Mouse (Mus musculus): ENCODE results near the gene Ntsr2. TPM values are rescaled to one million over a fixed set of nuclear protein-coding genes. Genes with fewer than 3 reads are reported as not detected.

Gene Ntsr2
- total and polyA plus RNA-seq, 3 experiments, result 7.9 to 20.5 (median 9.3) TPM

- intact Hi-C loops (cut with DNase I), result no loop called here
- Histone ChIP-seq H3K27ac (peak overlapping the region; percentile 73), H3K4me3 (no peak overlapping the region), H3K36me3 (ENCODE audit: control insufficient read depth, insufficient read depth, low read length) (peaks cover 5% of the 10 kb centered on the region), H3K27me3 (ENCODE audit: control insufficient read depth, insufficient read depth, low read length) (no peaks in the 10 kb centered on the region), H3K79me2 (replicated peaks; ENCODE audit: control insufficient read depth, insufficient read depth, low read length) (no peaks in the 10 kb centered on the region), H3K4me1 (ENCODE audit: control insufficient read depth, insufficient read depth, low read length) (peaks cover 10% of the 10 kb centered on the region), H3K9ac (ENCODE audit: low read depth, low read length) (peak overlapping the region; percentile 33)
- peak; percentile 86 to 90 for DNase-seq
- peak; percentile 68; the same call in 1 of the 2 replicates for TF ChIP-seq EP300 (IDR thresholded peaks at IDR 0.05; ENCODE audit: insufficient read depth, low read depth, low read length)
- TF ChIP-seq POLR2A (IDR thresholded peaks at IDR 0.05; ENCODE audit: insufficient read depth, low read depth, low read length), result no peak
- 9% methylated on average over 12 of the region's 12 CpGs for WGBS
Observed at GRCm38 (mm10) chr12:16618512-16619274, 34.5 kb upstream of the Ntsr2 start.

GRCm38 (mm10) chr12:16619453-16619852 is 33.7 kb upstream of the Ntsr2 start:
- no peak for TF ChIP-seq POLR2A (IDR thresholded peaks at IDR 0.05; ENCODE audit: insufficient read depth, low read depth, low read length)
- no peak for TF ChIP-seq EP300 (IDR thresholded peaks at IDR 0.05; ENCODE audit: insufficient read depth, low read depth, low read length)
- no peak for TF ChIP-seq CTCF (IDR thresholded peaks at IDR 0.05)
- no peaks in the 10 kb centered on the region for H3K27me3 ChIP-seq (ENCODE audit: control insufficient read depth, insufficient read depth, low read length)
- 78% methylated on average over 6 of the region's 6 CpGs for WGBS
- H3K79me2 ChIP-seq (replicated peaks; ENCODE audit: control insufficient read depth, insufficient read depth, low read length), result no peaks in the 10 kb centered on the region
- intact Hi-C loops (cut with DNase I), result no loop called here
- H3K4me1 ChIP-seq (ENCODE audit: control insufficient read depth, insufficient read depth, low read length), result peaks cover 10% of the 10 kb centered on the region
- peaks cover 5% of the 10 kb centered on the region for H3K36me3 ChIP-seq (ENCODE audit: control insufficient read depth, insufficient read depth, low read length)
- peak overlapping the region; percentile 44 for H3K27ac ChIP-seq
- no peak overlapping the region for H3K9ac ChIP-seq (ENCODE audit: low read depth, low read length)
- no peak overlapping the region for H3K4me3 ChIP-seq
- DNase-seq, result no peak

GRCm38 (mm10) chr12:16620230-16620629 is 33.0 kb upstream of the Ntsr2 start:
- no peak for DNase-seq
- intact Hi-C loops (cut with DNase I), result no loop called here
- Histone ChIP-seq H3K36me3 (ENCODE audit: control insufficient read depth, insufficient read depth, low read length) (peaks cover 5% of the 10 kb centered on the region), H3K27ac (no peak overlapping the region; the same call in 1 of the 2 replicates), H3K79me2 (replicated peaks; ENCODE audit: control insufficient read depth, insufficient read depth, low read length) (no peaks in the 10 kb centered on the region), H3K4me3 (no peak overlapping the region), H3K9ac (ENCODE audit: low read depth, low read length) (no peak overlapping the region), H3K4me1 (ENCODE audit: control insufficient read depth, insufficient read depth, low read length) (peaks cover 8% of the 10 kb centered on the region), H3K27me3 (ENCODE audit: control insufficient read depth, insufficient read depth, low read length) (no peaks in the 10 kb centered on the region)
- TF ChIP-seq POLR2A (IDR thresholded peaks at IDR 0.05; ENCODE audit: insufficient read depth, low read depth, low read length) (no peak), CTCF (IDR thresholded peaks at IDR 0.05) (no peak), EP300 (IDR thresholded peaks at IDR 0.05; ENCODE audit: insufficient read depth, low read depth, low read length) (no peak)
- 73% methylated on average over 3 of the region's 3 CpGs for WGBS

- intact Hi-C loops (cut with DNase I), result no loop called here
Observed at GRCm38 (mm10) chr12:16630152-16630865, 22.9 kb upstream of the Ntsr2 start.

GRCm38 (mm10) chr12:16630866-16631185 is 22.4 kb upstream of the Ntsr2 start:
- Histone ChIP-seq H3K36me3 (ENCODE audit: control insufficient read depth, insufficient read depth, low read length) (peaks cover 5% of the 10 kb centered on the region; the same call in 1 of the 2 replicates), H3K79me2 (replicated peaks; ENCODE audit: control insufficient read depth, insufficient read depth, low read length) (no peaks in the 10 kb centered on the region), H3K9ac (ENCODE audit: low read depth, low read length) (no peak overlapping the region), H3K4me3 (no peak overlapping the region), H3K27ac (peak overlapping the region; percentile 72), H3K27me3 (ENCODE audit: control insufficient read depth, insufficient read depth, low read length) (no peaks in the 10 kb centered on the region), H3K4me1 (ENCODE audit: control insufficient read depth, insufficient read depth, low read length) (peaks cover 5% of the 10 kb centered on the region)
- intact Hi-C loops (cut with DNase I), result no loop called here
- peak in 1 of 2 experiments; percentile 45 for DNase-seq
- no peak for TF ChIP-seq EP300 (IDR thresholded peaks at IDR 0.05; ENCODE audit: insufficient read depth, low read depth, low read length)
- TF ChIP-seq CTCF (IDR thresholded peaks at IDR 0.05), result no peak
- TF ChIP-seq POLR2A (IDR thresholded peaks at IDR 0.05; ENCODE audit: insufficient read depth, low read depth, low read length), result no peak
- 83% methylated on average over 1 of the region's 1 CpGs for WGBS

More at GRCm38 (mm10) chr12:16630152-16630865, 22.9 kb upstream of the Ntsr2 start:
- no peaks in the 10 kb centered on the region for H3K27me3 ChIP-seq (ENCODE audit: control insufficient read depth, insufficient read depth, low read length)
- H3K4me3 ChIP-seq, result no peak overlapping the region
- H3K79me2 ChIP-seq (replicated peaks; ENCODE audit: control insufficient read depth, insufficient read depth, low read length), result no peaks in the 10 kb centered on the region
- peaks cover 5% of the 10 kb centered on the region for H3K4me1 ChIP-seq (ENCODE audit: control insufficient read depth, insufficient read depth, low read length)
- H3K9ac ChIP-seq (ENCODE audit: low read depth, low read length), result no peak overlapping the region
- TF ChIP-seq EP300 (IDR thresholded peaks at IDR 0.05; ENCODE audit: insufficient read depth, low read depth, low read length) (0 out of 2 replicates have a peak, but pooled peaks have one; percentile 42), CTCF (IDR thresholded peaks at IDR 0.05) (no peak), POLR2A (IDR thresholded peaks at IDR 0.05; ENCODE audit: insufficient read depth, low read depth, low read length) (no peak)
- peak overlapping the region; percentile 72 for H3K27ac ChIP-seq
- peak in 1 of 2 experiments; percentile 62 for DNase-seq
- WGBS, result 35% methylated on average over 7 of the region's 7 CpGs
- peaks cover 5% of the 10 kb centered on the region; the same call in 1 of the 2 replicates for H3K36me3 ChIP-seq (ENCODE audit: control insufficient read depth, insufficient read depth, low read length)

- H3K4me3 ChIP-seq, result no peak overlapping the region
- no peak for TF ChIP-seq EP300 (IDR thresholded peaks at IDR 0.05; ENCODE audit: insufficient read depth, low read depth, low read length)
- TF ChIP-seq POLR2A (IDR thresholded peaks at IDR 0.05; ENCODE audit: insufficient read depth, low read depth, low read length), result no peak
- TF ChIP-seq CTCF (IDR thresholded peaks at IDR 0.05), result no peak
- no peaks in the 10 kb centered on the region for H3K27me3 ChIP-seq (ENCODE audit: control insufficient read depth, insufficient read depth, low read length)
- peaks cover 5% of the 10 kb centered on the region for H3K4me1 ChIP-seq (ENCODE audit: control insufficient read depth, insufficient read depth, low read length)
- H3K27ac ChIP-seq, result peak overlapping the region; percentile 72
- H3K9ac ChIP-seq (ENCODE audit: low read depth, low read length), result no peak overlapping the region
- intact Hi-C loops (cut with DNase I), result no loop called here
- no peaks in the 10 kb centered on the region for H3K79me2 ChIP-seq (replicated peaks; ENCODE audit: control insufficient read depth, insufficient read depth, low read length)
- DNase-seq, result no peak
- WGBS, result 59% methylated on average over 2 of the region's 2 CpGs
- peaks cover 5% of the 10 kb centered on the region; the same call in 1 of the 2 replicates for H3K36me3 ChIP-seq (ENCODE audit: control insufficient read depth, insufficient read depth, low read length)
Observed at GRCm38 (mm10) chr12:16631423-16631822, 21.8 kb upstream of the Ntsr2 start.

Data from heart, adult 2 months (tissue).